Mouse (Mus musculus) adrenal gland (tissue): ENCODE data around the gene Hirip3.

Experiments
- intact Hi-C: fragments of 180-260 bp; cut with DNase I; formaldehyde crosslinking; loops from one replicate; pipeline ENCODE4 v1.15.1; 2025
- long read RNA-seq, 2 experiments: library from polyadenylated mRNA; unstranded; transcript quantifications; one replicate each; pipeline ENCODE4 v2.0.0; 2020; ENCODE audit warnings: borderline replicate concordance in 1 of 2; ENCODE audit not compliant: insufficient replicate concordance in 1 of 2

Gene Hirip3
- long read RNA-seq, experiment 1, result 0 reads
- long read RNA-seq, experiment 2, partial matches to known transcripts, result 3 of 4 reads
- long read RNA-seq, experiment 2, other reads (novel, unspliced or antisense), result 1 of 4 reads

GRCm38 (mm10) chr7:126861429-126862130 is at the start of gene Hirip3:
TSS of gene Hirip3 (plus strand) at chr7:126861972.
- intact Hi-C loops, result no loop called here

GRCm38 (mm10) chr7:126815726-126816222 is 46.0 kb upstream of the Hirip3 start:
- intact Hi-C loops, result no loop called here

- intact Hi-C loops, result no loop called here
Observed at GRCm38 (mm10) chr7:126816494-126816893, 45.3 kb upstream of the Hirip3 start.

DNA sequence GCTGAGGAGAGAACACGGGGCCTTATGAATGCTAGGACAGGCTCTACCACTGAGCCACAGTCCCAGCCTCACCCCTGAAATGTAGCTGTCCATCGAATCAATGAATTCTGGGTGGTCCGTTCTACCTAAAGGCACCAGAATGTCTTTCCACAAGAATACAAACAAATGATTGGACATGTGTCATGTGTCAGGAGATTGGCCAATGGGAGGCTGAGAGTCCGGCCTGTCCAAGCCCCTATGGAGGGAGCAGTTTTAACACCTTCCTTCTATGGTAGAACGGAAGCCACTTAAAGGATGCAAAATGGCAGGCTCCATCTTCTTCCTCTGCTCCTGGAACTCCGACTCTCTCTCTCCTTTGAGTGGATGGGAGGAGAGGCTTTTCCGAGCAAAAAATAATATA is 44.2 kb upstream of the Hirip3 start:
- intact Hi-C loops, result no loop called here

DNA sequence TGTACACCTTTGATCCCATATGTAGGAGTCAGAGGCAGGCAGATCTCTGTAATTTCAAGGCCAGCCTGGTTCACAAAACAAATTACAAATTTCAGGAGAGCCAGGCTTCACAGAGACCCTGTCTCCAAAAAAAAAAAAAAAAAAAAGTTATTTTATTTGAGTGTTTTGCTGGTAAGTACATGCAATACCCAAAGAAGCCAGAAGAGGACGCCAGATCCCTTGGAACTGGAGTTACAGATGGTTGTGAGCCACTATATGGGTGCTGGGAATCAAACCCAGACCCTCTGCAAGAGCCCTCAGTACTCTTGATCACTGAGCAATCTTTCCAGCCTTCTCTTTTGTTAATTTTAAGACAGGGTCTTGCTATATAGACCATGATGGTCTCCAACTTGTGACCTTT is 43.0 kb upstream of the Hirip3 start:
- intact Hi-C loops, result no loop called here

DNA sequence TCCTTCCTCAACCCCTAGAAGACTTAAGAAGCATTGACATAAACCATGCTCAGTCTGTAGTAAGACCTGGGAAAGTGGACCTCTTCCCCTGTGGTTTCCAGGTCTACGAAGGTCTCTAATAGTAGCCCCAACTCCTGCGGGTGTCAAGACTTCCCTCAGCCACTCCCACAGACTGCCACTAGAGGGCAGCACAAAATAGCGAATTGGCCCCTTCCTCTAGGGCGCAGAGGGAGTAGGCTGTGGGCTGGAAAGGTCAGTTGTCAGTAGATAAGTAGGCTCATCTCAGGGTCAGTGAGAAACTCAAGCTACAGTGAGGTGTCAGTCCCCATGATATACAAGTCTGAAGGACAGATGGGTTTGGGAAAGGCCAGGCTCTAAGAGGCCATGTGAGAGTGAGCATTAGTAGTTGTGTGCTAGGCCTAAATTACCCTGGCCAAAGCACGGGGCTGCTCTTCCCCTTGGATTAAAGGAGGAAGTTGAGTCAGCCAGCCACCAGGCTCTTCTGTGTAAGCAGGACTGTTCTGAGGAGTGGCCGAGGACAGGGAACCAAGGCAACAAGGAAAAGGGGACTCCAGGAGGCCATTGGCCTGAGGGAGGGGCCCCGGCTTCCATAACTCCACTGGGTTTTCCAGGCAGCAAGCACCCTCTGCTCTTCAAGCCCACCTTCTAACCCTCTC is 39.8 kb upstream of the Hirip3 start:
- intact Hi-C loops, result loop anchor here (2.0 kb wide), 1 partner anchor 289 kb away; no protein-coding TSS in a partner anchor

DNA sequence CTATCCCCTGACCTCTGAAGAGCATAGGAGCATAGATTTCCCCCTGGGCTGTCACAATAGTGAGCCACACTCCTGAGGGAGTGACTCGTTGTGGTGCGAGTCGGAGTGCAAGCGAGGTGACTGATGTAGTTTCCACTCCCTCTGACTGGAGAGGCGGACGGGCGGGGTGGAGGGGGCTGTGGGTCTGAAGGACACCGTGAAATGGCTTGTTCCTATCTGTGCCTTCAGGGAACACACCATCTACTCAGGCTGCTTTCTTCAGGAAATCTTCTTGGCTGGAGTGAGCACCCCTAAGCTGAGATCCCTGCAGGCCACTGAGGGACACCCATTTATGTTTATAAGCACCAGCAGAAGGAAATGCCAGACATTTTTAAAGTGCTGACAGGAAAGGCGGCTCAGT is 39.0 kb upstream of the Hirip3 start:
- intact Hi-C loops, result loop anchor here (2.0 kb wide), 1 partner anchor 288 kb away; no protein-coding TSS in a partner anchor

DNA sequence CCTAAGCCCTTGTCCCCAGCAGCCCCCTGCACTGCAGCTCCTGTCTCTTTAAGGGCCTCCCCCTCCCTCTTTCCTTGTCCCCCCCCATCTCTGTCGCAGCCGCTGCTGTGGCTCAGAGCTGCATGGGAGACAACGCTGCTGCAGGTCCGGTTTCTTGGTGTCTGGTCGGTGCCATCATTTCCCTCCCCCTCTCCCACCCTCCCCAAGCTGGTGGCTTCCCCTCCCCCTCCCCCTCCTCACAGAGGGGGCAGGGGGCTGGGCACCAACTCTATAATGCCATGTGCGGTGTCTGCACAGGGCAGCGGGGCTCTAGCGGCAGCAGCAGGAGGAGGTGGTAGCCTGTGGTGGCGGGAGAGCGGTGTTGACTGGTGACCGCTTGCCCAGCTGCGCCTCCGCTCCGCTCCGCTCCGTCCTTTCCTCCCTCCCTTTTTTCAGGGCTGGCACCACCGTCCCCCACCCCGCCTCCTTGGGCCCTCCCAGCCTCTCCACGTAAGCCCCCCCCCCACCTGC is 38.5 kb upstream of the Hirip3 start:
- intact Hi-C loops, result loop anchor here (2.0 kb wide), 1 partner anchor 288 kb away; no protein-coding TSS in a partner anchor

DNA sequence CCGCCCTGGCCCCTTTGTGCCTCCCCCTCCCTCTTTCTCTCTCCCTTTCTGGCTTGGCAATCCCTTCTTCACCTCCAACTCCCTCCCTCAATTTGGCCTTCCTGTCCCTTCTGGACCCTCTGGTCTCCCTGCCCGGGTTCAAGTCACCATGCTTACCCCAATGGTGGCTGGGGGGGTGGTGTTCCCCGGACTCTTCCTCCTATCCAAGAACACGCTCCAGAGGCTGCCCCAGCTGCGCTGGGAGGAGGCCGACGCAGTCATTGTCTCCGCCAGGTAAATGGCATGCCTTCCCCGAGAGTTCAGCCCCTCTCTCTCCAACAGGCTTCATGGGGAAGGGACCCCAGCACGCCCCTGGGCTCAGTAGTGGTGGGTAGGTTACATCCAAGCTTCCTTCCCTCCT is 37.8 kb upstream of the Hirip3 start:
- intact Hi-C loops, result loop anchor here (2.0 kb wide), 1 partner anchor 287 kb away; no protein-coding TSS in a partner anchor

GRCm38 (mm10) chr7:126825403-126825802 is 36.4 kb upstream of the Hirip3 start:
- intact Hi-C loops, result no loop called here

DNA sequence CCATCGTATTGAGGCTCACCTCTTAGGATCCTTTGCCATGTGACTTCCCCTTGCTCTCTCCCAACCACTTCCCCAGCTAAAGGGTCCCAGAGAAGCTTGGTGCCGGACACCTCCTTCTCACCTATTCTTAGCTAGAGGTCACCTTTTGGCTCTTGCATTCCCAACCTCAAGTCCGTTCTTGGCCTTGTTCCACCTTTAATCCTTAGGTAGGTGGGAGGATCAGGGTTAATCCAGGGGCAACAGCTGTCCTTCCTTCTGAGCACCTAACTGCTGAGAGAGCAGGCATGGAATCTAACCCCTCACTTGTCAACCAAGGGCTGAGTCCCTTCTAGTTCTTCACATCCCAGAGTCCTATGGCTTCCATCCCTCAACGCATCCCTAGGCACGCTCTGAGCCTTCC is 35.8 kb upstream of the Hirip3 start:
- intact Hi-C loops, result no loop called here

GRCm38 (mm10) chr7:126831539-126831938 is 30.2 kb upstream of the Hirip3 start, which contains the start of gene 4930451I11Rik:
TSS of gene 4930451I11Rik (minus strand) at chr7:126831639.
- intact Hi-C loops, result no loop called here

DNA sequence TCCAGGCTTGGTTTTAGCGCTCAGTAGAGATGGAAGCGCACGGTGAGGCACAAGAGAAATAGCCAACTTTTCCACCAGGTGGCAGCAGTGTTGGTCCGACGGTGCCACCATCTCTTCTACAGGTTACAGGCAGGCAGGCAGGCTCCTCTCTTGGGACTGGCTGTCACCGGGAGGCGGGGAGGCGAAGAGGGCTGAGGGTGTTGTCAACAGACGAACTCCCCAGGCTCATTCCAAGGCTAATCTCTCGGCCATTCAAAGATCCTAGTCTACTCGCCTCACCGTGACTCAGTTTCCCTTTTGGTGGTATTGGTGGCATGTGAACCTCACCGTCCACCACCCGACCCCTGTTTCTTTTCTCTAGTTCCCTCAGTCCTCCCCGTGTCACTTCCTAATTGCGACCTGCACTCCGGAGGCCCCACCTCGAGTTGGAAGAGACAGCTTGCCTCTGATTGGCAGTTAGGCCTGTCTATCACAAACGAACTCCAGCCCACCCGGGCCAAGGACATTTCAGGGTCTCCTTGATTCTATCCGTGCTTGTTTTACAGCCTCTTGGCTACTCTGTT is 29.7 kb upstream of the Hirip3 start:
- intact Hi-C loops, result loop anchor here (1.0 kb wide), 1 partner anchor 272 kb away; no protein-coding TSS in a partner anchor

DNA sequence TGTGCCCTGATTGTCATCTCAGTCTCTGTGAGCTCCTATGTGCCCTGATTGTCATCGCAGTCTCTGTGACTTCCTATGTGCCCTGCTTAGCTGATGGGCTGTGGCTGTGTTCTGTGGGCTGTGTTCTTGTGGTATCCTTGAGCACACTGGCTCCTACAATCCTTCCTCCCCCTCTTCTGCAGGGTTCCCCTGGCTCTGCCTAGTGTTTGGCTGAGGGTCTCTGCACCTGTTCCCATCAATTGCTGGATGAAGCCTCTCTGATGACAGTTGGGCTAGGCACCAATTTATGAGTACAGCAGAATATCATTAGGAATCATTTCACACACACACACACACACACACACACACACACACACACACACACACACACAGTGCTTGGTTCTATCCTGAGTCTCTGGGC is 28.5 kb upstream of the Hirip3 start:
- intact Hi-C loops, result no loop called here

- intact Hi-C loops, result no loop called here
Observed at GRCm38 (mm10) chr7:126843276-126843675, 18.5 kb upstream of the Hirip3 start.

DNA sequence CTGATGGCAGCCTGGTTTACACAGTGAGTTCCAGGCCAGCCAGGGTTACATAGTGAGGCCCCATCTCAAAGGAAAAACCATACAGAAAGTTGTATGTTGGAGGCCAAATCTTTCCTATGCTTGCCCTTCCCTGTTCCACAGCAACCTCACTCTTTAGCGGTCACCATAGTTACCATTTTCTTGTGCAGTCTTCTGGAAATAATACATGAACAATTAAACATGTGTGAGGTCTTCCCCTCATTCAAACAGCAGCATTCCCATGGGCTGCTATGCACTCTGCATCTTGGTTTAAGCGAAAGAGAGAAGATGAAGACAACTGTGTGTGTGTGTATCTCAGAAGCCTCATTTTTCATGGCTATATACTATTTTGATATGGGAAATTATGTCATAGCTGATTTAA is 16.3 kb upstream of the Hirip3 start:
- intact Hi-C loops, result no loop called here

DNA sequence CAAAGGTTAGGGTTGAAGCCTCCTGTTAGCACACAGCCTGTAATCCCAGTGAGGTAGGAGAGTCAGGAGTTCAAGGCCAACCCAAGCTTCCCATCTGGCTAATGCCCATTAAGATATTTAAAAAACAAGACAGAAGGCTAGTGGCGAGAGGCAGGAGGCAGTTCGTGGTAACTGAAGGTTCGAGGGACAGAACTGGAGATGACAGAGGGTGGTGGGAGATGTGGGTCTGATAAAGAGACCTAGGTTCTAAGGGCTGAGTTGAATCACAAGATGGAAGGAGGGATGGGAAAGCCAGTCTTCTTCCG is 14.7 kb upstream of the Hirip3 start, which contains the start of gene Doc2a:
TSS of gene Doc2a (plus strand) at position 301 of the 305 bp plus-strand sequence.
- intact Hi-C loops, result no loop called here

GRCm38 (mm10) chr7:126847421-126848398 is 14.1 kb upstream of the Hirip3 start:
- intact Hi-C loops, result no loop called here

DNA sequence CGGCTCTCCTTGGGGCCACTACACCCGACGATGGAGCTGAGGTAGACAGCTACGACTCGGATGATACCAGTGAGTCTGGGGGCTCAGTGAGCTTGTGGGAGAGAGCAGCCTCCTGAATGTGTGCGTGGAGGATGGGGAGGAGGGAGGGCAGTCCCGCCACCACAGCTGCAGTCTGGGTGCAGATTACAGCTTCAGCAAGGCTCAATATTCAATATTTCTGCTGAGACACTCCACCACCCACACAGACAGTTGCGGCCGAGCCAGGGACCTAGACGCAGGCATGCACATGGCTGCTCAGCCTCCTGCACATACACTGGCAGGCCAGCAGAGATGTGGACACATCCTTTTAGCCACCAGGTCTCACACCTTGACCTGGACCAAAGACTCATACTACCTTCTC is 13.0 kb upstream of the Hirip3 start:
- intact Hi-C loops, result no loop called here

DNA sequence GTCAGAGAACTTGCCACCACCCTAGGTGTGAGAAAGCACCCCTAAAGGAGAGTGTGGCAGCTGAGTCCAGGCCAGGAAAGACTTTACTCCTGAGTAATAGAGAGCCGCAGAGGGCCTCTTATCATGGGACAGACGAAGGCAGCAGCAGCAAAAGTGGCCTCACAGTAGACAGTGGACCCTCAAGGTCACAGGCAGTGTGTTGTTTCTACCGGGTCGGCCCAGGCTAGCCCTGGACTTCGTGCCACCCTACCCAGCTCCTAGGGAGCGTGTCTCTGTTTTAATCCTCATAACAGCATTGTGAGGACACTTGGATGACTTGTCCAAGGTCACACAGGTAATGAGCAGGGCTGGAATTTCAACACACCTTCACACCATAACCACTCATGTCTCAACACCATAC is 11.6 kb upstream of the Hirip3 start:
- intact Hi-C loops, result no loop called here

DNA sequence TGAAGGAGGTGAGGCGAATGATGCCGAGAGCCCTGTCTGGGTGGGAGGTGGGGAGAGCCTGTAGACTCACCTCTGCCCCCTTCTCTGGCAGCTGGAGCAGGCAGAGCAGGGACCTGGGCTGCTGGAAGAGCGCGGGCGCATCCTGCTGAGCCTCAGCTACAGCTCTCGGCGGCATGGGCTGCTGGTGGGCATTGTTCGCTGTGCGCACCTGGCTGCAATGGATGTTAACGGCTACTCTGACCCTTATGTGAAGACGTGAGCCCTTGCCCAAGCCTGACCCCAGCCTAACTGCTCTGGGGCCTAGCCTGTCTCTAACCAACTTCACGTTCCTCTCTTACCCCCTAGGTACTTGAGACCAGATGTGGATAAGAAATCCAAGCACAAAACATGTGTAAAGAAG is 10.6 kb upstream of the Hirip3 start:
- intact Hi-C loops, result no loop called here
